Mouse (Mus musculus) limb, embryonic 15.5 days (tissue): ENCODE measurements around the gene Limch1. TPM values are rescaled to one million over a fixed set of nuclear protein-coding genes. Genes with fewer than 3 reads are reported as not detected.
A peak's percentile ranks its signal among the peaks of the same experiment; 100 is the strongest.

Experiments
- ATAC-seq: fragments of 200-750 bp; cut with Nextera tagmentation; 2 replicates; pipeline ENCODE4 v1.8.0; 2017; ENCODE audit warnings: low read depth, moderate TSS enrichment; ENCODE audit not compliant: insufficient number of reproducible peaks, low FRiP score, low TSS enrichment
- H3K27ac ChIP-seq: fragments of 300-500 bp; sonication (generic); 2 replicates; pipeline ENCODE4 v1.5.1; 2015; ENCODE audit warnings: moderate library complexity, mild to moderate bottlenecking, inconsistent platforms
- H3K27me3 ChIP-seq: fragments of 300-500 bp; sonication (generic); 2 replicates; pipeline ENCODE4 v1.6.1; 2015; ENCODE audit warnings: inconsistent platforms
- H3K36me3 ChIP-seq: fragments of 300-500 bp; sonication (generic); 2 replicates; pipeline ENCODE4 v1.6.1; 2015; ENCODE audit warnings: inconsistent platforms
- H3K4me1 ChIP-seq: fragments of 300-500 bp; sonication (generic); 2 replicates; pipeline ENCODE4 v1.6.1; 2015; ENCODE audit warnings: inconsistent platforms
- H3K4me2 ChIP-seq: fragments of 300-500 bp; sonication (generic); 2 replicates; pipeline ENCODE4 v1.6.1; 2015; ENCODE audit warnings: mild to moderate bottlenecking, inconsistent platforms
- H3K4me3 ChIP-seq: fragments of 300-500 bp; sonication (generic); 2 replicates; pipeline ENCODE4 v1.5.1; 2015; ENCODE audit warnings: mild to moderate bottlenecking, inconsistent platforms
- H3K9ac ChIP-seq: fragments of 300-500 bp; sonication (generic); 2 replicates; pipeline ENCODE4 v1.6.1; 2015; ENCODE audit warnings: inconsistent platforms
- H3K9me3 ChIP-seq: fragments of 300-500 bp; sonication (generic); 2 replicates; pipeline ENCODE4 v1.6.1; 2016; ENCODE audit warnings: inconsistent platforms
- WGBS: fragments of 180-500 bp; shearing (Covaris S2); methylation state at CpG from one replicate; pipeline ENCODE4 v1.1.7; 2015; 5-methylcytosine and 5-hydroxymethylcytosine counted together
- polyA plus RNA-seq: library from polyadenylated mRNA; unstranded; fragments of >200 nt; fragmentation: Nextera tagmentation; extraction: Ambion mirVana; gene quantifications from 2 replicates; pipeline ENCODE4 v1.2.1, GENCODE M21; 2015

The Limch1 gene
- polyA plus RNA-seq, 1 experiment from 2014 or later = 71.8 TPM

- 29% methylated on average over 10 of the region's 10 CpGs for WGBS
- peak overlapping the region; percentile 5; the same call in 1 of the 2 replicates for H3K4me3 ChIP-seq
- no peak for ATAC-seq
- H3K36me3 ChIP-seq = no peaks in the 10 kb centered on the region
- peaks cover 34% of the 10 kb centered on the region for H3K4me1 ChIP-seq
- H3K4me2 ChIP-seq = peak overlapping the region; percentile 22
- no peak overlapping the region for H3K9ac ChIP-seq
- peaks cover 8% of the 10 kb centered on the region for H3K27me3 ChIP-seq
- 0 out of 2 replicates have a peak overlapping the region, but pooled peaks have one; percentile 38 for H3K27ac ChIP-seq
- H3K9me3 ChIP-seq = no peaks in the 10 kb centered on the region
Measured at GRCm38 (mm10) chr5:66747761-66748430, 2.3 kb downstream of the Limch1 start.

GRCm38 (mm10) chr5:66748448-66749115, 3.0 kb downstream of the Limch1 start:
- Histone ChIP-seq H3K27ac (0 out of 2 replicates have a peak overlapping the region, but pooled peaks have one; percentile 50), H3K4me3 (no peak overlapping the region), H3K9ac (no peak overlapping the region), H3K4me2 (0 out of 2 replicates have a peak overlapping the region, but pooled peaks have one; percentile 22), H3K36me3 (no peaks in the 10 kb centered on the region), H3K27me3 (peaks cover 8% of the 10 kb centered on the region), H3K9me3 (no peaks in the 10 kb centered on the region), H3K4me1 (peaks cover 34% of the 10 kb centered on the region)
- ATAC-seq = no peak
- WGBS = 40% methylated on average over 5 of the region's 5 CpGs

GRCm38 (mm10) chr5:66750641-66751040, 5.0 kb downstream of the Limch1 start:
- Histone ChIP-seq H3K27ac (no peak overlapping the region), H3K4me1 (peaks cover 30% of the 10 kb centered on the region), H3K4me3 (no peak overlapping the region), H3K27me3 (peaks cover 8% of the 10 kb centered on the region), H3K9me3 (no peaks in the 10 kb centered on the region), H3K36me3 (no peaks in the 10 kb centered on the region), H3K9ac (no peak overlapping the region), H3K4me2 (no peak overlapping the region)
- WGBS = 44% methylated on average over 7 of the region's 7 CpGs
- ATAC-seq = no peak

- Histone ChIP-seq H3K9ac (no peak overlapping the region), H3K9me3 (no peaks in the 10 kb centered on the region), H3K27ac (0 out of 2 replicates have a peak overlapping the region, but pooled peaks have one; percentile 24), H3K4me2 (no peak overlapping the region), H3K4me1 (peaks cover 23% of the 10 kb centered on the region), H3K36me3 (no peaks in the 10 kb centered on the region), H3K4me3 (no peak overlapping the region), H3K27me3 (peaks cover 7% of the 10 kb centered on the region)
- ATAC-seq = no peak
- 47% methylated on average over 3 of the region's 3 CpGs for WGBS
Measured at GRCm38 (mm10) chr5:66751332-66751980, 5.8 kb downstream of the Limch1 start.

GRCm38 (mm10) chr5:66753620-66754019, 8.0 kb downstream of the Limch1 start:
- no peak overlapping the region for H3K9ac ChIP-seq
- H3K27me3 ChIP-seq = no peaks in the 10 kb centered on the region
- peaks cover 17% of the 10 kb centered on the region for H3K4me1 ChIP-seq
- H3K9me3 ChIP-seq = no peaks in the 10 kb centered on the region
- H3K4me2 ChIP-seq = no peak overlapping the region
- WGBS = 79% methylated on average over 9 of the region's 9 CpGs
- H3K36me3 ChIP-seq = no peaks in the 10 kb centered on the region
- no peak overlapping the region for H3K27ac ChIP-seq
- no peak overlapping the region for H3K4me3 ChIP-seq
- no peak for ATAC-seq

- Histone ChIP-seq H3K9ac (no peak overlapping the region), H3K27me3 (no peaks in the 10 kb centered on the region), H3K36me3 (no peaks in the 10 kb centered on the region), H3K4me1 (peaks cover 8% of the 10 kb centered on the region), H3K4me3 (no peak overlapping the region), H3K9me3 (no peaks in the 10 kb centered on the region), H3K27ac (no peak overlapping the region), H3K4me2 (no peak overlapping the region)
- WGBS = 49% methylated on average over 10 of the region's 10 CpGs
- no peak for ATAC-seq
Measured at GRCm38 (mm10) chr5:66756821-66757705, 11.4 kb downstream of the Limch1 start.

- Histone ChIP-seq H3K36me3 (no peaks in the 10 kb centered on the region), H3K9me3 (no peaks in the 10 kb centered on the region)
- WGBS = 61% methylated on average over 2 of the region's 2 CpGs
Measured at GRCm38 (mm10) chr5:66757706-66758237, 12.1 kb downstream of the Limch1 start.

GRCm38 (mm10) chr5:66759354-66759753, 13.7 kb downstream of the Limch1 start:
- no peaks in the 10 kb centered on the region for H3K36me3 ChIP-seq
- no peaks in the 10 kb centered on the region for H3K9me3 ChIP-seq
- no peak overlapping the region for H3K4me2 ChIP-seq
- H3K9ac ChIP-seq = no peak overlapping the region
- ATAC-seq = no peak
- WGBS = 69% methylated on average over 2 of the region's 2 CpGs
- H3K27me3 ChIP-seq = no peaks in the 10 kb centered on the region
- H3K4me3 ChIP-seq = no peak overlapping the region
- peaks cover 8% of the 10 kb centered on the region for H3K4me1 ChIP-seq
- H3K27ac ChIP-seq = no peak overlapping the region

More at GRCm38 (mm10) chr5:66757706-66758237, 12.1 kb downstream of the Limch1 start:
- ATAC-seq = no peak
- Histone ChIP-seq H3K9ac (no peak overlapping the region), H3K4me2 (no peak overlapping the region), H3K27me3 (no peaks in the 10 kb centered on the region), H3K4me3 (no peak overlapping the region), H3K27ac (no peak overlapping the region), H3K4me1 (peaks cover 8% of the 10 kb centered on the region)

GRCm38 (mm10) chr5:66760747-66761146, 15.1 kb downstream of the Limch1 start:
- 86% methylated on average over 10 of the region's 10 CpGs for WGBS

GRCm38 (mm10) chr5:66762006-66762405, 16.4 kb downstream of the Limch1 start:
- no peak overlapping the region for H3K4me3 ChIP-seq
- ATAC-seq = no peak
- H3K9ac ChIP-seq = no peak overlapping the region
- no peaks in the 10 kb centered on the region for H3K27me3 ChIP-seq
- WGBS = 78% methylated on average over 2 of the region's 2 CpGs
- no peaks in the 10 kb centered on the region for H3K9me3 ChIP-seq
- H3K27ac ChIP-seq = no peak overlapping the region
- no peaks in the 10 kb centered on the region for H3K36me3 ChIP-seq
- H3K4me2 ChIP-seq = no peak overlapping the region
- peaks cover 5% of the 10 kb centered on the region for H3K4me1 ChIP-seq

More at GRCm38 (mm10) chr5:66760747-66761146, 15.1 kb downstream of the Limch1 start:
- Histone ChIP-seq H3K27me3 (no peaks in the 10 kb centered on the region), H3K4me3 (no peak overlapping the region), H3K4me2 (no peak overlapping the region), H3K4me1 (peaks cover 8% of the 10 kb centered on the region), H3K9me3 (no peaks in the 10 kb centered on the region), H3K27ac (no peak overlapping the region), H3K36me3 (no peaks in the 10 kb centered on the region), H3K9ac (no peak overlapping the region)
- no peak for ATAC-seq

- no peaks in the 10 kb centered on the region for H3K27me3 ChIP-seq
- ATAC-seq = no peak
- peaks cover 7% of the 10 kb centered on the region; the same call in 1 of the 2 replicates for H3K4me1 ChIP-seq
- 60% methylated on average over 6 of the region's 6 CpGs for WGBS
- no peaks in the 10 kb centered on the region for H3K36me3 ChIP-seq
- H3K4me3 ChIP-seq = no peak overlapping the region
- no peak overlapping the region for H3K9ac ChIP-seq
- H3K27ac ChIP-seq = no peak overlapping the region
- H3K9me3 ChIP-seq = no peaks in the 10 kb centered on the region
- H3K4me2 ChIP-seq = no peak overlapping the region
Measured at GRCm38 (mm10) chr5:66764129-66764528, 18.5 kb downstream of the Limch1 start.
